Mouse (Mus musculus) c-Kit-positive CD71-positive TER-119-negative erythroid progenitor cells, embryonic 14.5 days (primary cell): ENCODE data around the gene Rhbdf1.
"Not testable (repeated sequence)": the region's sequence is repeated elsewhere in the genome, so short reads cannot be mapped to it uniquely, and the experiment has no call there.

Source experiments
- DNase-seq: peaks from one replicate; pipeline ENCODE4 v3.0.0-alpha.2; 2013; ENCODE audit warnings: low read depth

Rhbdf1 gene

GRCm38 (mm10) chr11:32220607-32221224, 1.4 kb downstream of the Rhbdf1 start:
- no peak for DNase-seq

GRCm38 (mm10) chr11:32219287-32219686, 2.8 kb downstream of the Rhbdf1 start:
- no peak for DNase-seq

- DNase-seq: no peak
Observed at GRCm38 (mm10) chr11:32218501-32219050, 3.5 kb downstream of the Rhbdf1 start.

DNA sequence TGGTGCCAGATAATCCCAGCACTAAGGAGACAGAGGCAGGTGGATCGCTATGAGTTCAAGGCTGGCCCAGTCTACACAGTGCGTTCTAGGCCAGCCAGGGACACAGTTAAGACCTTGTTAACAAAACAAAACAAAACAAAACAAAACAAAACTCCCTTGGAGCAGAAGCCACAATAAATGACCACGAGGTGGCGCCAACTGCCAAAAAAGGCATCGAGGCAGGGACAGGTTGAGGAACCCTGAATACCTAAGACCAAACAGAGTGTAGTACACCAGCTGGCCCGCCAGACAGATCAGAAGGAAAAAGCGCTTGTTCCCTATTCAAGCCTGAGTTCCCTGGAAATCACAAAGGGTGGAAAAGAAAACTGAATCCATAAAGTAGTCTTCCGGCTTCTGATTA, 5.2 kb downstream of the Rhbdf1 start:
- peak; percentile 66 for DNase-seq

DNA sequence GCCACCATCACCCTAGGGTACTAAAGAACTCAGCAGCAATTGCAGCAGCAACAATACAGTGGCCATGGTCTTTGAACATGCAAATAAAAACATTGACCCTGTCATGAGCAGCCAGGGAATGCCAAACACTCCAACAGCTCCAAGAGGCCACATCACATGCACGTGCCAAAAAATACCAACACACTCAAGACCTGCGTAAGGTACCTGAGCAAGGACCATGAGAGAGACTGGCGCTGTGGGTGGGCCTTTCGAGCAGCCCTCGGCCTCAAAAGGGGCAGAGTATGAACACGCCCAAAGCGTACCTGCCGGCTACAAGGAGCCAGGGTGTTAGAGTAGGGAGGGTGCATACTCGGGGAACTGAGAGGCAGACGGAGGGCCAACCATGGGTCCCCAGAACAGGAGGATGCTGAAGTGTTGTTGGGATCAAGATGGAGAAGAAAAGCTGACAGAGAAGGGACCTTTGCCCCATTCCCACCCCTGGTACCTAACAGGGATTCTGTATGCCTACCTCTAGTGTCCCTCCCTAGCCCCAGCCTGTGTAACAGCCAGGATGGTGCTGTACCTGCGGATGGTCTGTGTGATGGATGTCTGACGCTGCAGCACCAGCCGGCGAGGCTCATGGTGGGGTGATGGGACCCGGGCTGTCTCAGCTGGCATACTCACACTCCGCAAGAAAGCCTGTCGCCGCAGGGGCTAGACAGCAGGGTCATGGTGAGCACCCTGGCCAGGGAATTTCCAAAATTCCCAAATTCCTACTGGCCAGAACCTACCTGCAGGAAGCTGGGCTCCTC, 6.5 kb downstream of the Rhbdf1 start:
- DNase-seq: no peak

DNA sequence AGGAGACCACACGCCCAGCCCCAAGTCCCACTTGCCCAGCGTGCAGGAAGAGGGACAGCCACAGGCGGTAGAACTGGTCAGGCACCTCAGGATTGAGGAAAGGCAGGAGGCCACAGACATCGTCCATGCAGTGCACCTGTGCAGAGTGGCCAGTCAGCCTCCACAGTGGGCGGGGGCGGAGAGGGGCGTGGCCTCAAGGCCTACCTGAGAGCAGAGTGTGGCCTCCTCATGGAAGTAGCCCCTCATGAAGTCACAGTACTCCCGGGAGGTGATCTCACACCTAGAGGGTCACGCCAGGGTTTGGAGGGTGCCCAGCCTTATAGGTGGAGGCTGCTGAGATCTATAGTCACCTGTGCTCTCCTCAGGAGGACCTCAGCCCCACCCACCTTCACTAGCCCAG, 11.5 kb downstream of the Rhbdf1 start:
- no peak for DNase-seq

- DNase-seq: peak; percentile 99
Observed at GRCm38 (mm10) chr11:32205058-32205873, 16.8 kb downstream of the Rhbdf1 start, which contains the start of gene Snrnp25. Gene Snrnp25 (plus strand): TSS chr11:32205415.

- no peak for DNase-seq
Observed at GRCm38 (mm10) chr11:32201922-32202685, 20.0 kb downstream of the Rhbdf1 start.

- not testable (repeated sequence) for DNase-seq
Observed at GRCm38 (mm10) chr11:32200992-32201391, 21.1 kb downstream of the Rhbdf1 start.

DNA sequence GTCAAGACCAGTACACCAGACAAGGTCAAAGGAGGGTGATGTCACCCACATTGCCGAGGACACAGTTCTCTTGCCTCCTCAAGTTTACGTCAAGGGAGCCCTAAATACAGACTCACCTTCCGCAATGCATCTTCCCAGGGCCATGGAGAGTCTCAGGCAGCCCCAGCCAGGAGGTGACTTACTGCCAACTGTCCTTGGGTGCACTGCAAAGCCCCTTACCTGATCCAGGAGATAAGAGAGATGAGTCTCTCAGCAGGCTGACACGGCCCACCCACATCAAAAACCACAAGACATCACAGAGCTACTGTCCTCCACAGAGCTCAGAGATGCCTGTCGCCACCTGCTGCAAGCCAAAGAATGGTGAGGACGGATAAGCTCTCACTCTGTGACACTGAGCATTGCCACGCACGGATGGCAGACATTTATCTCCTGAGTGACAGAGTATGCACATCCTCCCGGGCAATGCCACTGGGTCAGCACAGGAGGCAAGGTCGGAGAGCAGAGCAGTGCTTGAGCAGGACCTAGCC, 22.0 kb downstream of the Rhbdf1 start, which contains the start of gene Il9r:
Il9r (minus strand) TSS at position 205 of the 527 bp plus-strand sequence.
- DNase-seq: no peak

DNA sequence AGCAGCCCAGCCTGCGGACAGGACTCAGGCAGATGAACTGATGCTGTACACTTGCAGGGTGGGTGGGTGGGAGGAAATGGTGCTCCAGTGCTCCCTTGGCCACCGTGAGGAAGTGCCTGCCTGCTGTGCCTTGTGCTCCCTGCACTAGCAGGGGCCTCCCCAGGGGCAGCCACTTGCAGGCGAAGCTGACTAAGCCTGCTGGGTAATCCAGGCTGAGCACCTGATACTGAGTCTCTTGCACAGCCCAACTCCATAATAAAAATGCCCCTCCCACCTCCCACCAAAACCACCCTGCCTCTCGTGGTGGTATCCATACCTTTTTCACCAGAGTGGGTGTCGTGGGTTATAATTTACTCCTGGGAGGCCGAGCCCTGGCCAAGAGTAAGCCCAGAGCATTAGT, 22.9 kb downstream of the Rhbdf1 start:
- no peak for DNase-seq

DNA sequence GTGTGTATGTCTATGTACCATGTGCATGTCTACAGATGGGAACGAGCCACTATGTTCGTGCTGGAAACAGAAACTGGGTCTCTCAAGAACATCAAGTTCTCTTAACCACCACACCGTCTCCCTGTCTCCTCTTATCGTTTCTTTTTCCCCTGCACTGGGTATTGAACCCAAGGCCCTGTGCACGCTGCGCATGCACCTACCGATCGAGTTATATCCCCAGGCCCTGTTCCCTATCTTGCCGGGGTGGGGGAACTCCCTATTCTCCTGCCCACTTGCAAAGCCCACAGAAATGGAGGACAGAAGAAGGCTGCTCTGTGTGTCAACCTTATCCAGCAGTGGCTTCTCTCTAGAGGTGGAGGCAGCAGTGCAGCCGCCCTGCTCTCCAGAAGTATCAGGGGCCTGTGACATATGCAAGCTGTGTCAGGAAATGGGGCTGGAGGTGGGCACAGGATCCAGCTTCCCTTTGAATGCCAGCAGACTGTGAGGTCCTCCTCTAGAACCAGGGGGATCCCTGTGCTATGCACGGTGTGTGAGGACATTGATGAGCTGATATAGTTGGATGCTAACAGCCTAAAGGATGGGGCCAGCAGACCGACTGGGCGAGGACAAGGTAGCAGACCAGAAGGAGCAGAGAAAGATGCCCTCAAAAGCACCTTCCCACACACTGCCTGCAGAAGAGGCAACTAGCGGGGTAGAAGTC, 23.7 kb downstream of the Rhbdf1 start:
- DNase-seq: no peak

GRCm38 (mm10) chr11:32197766-32198165, 24.3 kb downstream of the Rhbdf1 start:
- no peak for DNase-seq

DNA sequence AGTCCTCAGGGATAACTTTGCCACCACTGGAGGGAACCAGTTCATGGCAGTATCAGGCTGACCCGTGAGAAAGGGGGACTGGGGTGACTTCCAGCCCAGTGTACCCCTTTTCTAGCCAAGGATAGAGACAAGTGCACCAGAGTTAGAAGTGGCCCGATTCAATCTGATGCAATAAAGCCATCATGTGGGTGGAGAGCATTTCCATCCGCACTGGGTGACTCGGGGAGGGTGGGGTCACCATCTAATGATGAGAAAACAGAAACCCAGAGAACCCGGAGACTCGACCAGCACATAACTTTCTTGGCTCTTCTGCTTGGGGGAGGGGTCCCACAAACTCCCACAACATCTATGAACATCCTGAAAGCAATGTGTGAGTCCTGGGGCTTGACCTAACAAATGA, 25.4 kb downstream of the Rhbdf1 start:
- DNase-seq: no peak

DNA sequence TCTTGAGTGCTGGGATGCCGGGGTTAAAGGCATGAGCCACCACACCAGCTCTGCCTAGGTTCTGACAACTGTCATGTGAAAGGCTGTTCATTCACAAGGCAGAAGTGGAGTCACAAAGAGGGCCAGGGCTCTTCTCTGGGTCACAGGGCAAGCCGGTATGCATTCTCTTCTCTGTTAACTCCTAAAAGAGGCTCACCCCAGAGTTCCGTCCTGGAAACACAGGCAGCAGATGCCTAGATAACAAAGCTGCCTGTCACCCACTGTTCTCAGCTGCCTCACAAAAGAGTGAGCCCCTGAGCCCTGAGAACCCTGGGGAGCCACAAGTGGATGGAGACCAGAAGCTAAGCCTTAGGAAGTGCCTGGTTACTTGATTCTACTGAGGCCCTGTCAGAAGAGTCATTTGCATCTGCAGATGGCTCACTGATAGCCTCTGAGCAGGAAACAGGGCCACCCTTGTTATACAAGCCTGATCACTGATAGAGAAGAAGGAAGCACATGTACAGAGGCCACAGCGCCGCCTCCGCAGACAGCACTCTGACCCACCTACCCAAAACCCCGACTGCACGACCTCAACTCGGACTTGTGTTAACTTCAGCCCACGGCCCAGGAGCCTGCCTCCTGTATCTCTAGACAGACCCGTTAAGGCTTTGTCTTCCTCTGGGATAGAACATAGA, 26.1 kb downstream of the Rhbdf1 start:
- DNase-seq: no peak

DNA sequence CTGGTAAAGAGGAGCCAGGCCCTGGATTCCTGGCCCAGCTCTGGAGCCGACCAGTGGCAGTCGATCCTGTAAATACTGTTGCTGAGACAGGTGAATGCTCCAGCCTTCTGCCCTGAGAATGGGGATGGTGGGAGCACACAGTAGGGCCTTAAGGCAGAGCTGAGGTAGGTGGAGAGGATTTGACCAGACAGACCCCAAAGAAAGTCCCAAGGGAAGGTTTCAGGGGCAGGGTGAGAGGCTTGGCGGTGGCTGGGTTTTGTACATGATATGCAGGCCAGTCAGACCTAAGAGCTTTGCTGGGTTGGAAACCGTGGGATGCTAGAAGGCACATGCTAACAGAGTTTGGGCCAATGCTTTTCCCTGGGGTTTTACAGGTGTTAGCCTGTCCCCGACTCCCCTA, 27.5 kb downstream of the Rhbdf1 start:
- DNase-seq: no peak

- no peak for DNase-seq
Observed at GRCm38 (mm10) chr11:32194086-32194485, 28.0 kb downstream of the Rhbdf1 start.

DNA sequence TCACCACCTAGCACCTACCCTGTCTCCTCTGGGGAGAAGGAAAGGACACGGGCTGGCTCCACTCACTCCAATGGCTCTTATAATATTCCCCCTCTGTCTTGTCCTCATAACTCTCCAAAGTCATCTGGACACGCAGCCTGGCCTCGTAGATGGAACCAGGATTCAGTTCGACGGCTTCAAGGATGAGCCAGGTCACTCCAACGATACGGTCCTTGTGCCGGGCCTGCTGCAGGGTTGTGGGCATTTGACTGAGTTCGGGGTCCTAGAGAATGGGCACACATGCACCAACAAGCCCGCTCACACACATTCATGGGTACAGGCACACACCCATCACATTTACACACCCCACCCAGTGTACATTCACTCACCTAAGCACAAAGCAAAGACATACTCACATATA, 28.9 kb downstream of the Rhbdf1 start:
- no peak for DNase-seq

GRCm38 (mm10) chr11:32190603-32191110, 31.4 kb downstream of the Rhbdf1 start:
- DNase-seq: no peak

DNA sequence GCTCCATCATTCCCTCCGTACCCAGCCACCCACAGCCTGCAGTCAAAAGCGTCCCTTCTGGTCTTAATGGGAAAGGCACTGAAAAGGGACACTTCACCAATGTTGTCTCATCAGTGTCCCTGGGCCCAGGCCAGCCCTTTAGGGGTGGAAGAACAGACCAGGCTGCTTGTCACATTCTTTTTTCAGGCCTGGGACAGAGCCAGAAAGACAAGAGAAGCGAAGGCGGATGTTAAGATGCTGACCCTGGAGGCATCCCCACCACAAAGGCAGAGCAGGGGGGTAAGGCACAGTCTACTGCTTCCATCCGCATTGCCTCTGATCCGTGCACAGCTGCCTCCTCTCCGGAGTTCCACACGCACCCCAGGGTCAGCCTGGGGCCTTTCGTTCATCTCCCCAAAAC, 32.0 kb downstream of the Rhbdf1 start:
- no peak for DNase-seq
